Mouse (Mus musculus) midbrain, postnatal 0 days (tissue): ENCODE measurements around the gene Daam1. TPM values are rescaled to one million over a fixed set of nuclear protein-coding genes. Genes with fewer than 3 reads are reported as not detected.

Experiments used
- ATAC-seq: fragments of 200-750 bp; cut with Nextera tagmentation; 2 replicates; pipeline ENCODE4 v1.8.0; 2017; ENCODE audit warnings: moderate number of reproducible peaks, mild to moderate bottlenecking, moderate TSS enrichment, moderate library complexity; ENCODE audit not compliant: low FRiP score
- DNase-seq: peaks from one replicate; pipeline ENCODE4 v3.0.0-alpha.2; 2015; ENCODE audit warnings: low spot score
- H3K27ac ChIP-seq: fragments of 300-500 bp; sonication (generic); 2 replicates; pipeline ENCODE4 v1.5.1; 2014; ENCODE audit warnings: low read depth, mild to moderate bottlenecking, low read length, mixed read lengths
- H3K27me3 ChIP-seq: fragments of 300-500 bp; sonication (generic); 2 replicates; pipeline ENCODE4 v1.6.1; 2014; ENCODE audit warnings: low read length, control low read depth, mixed read lengths; ENCODE audit not compliant: insufficient read depth
- H3K36me3 ChIP-seq: fragments of 300-500 bp; sonication (generic); 2 replicates; pipeline ENCODE4 v1.6.1; 2014; ENCODE audit warnings: low read length, control low read depth, mixed read lengths; ENCODE audit not compliant: insufficient read depth
- H3K4me1 ChIP-seq: fragments of 300-500 bp; sonication (generic); 2 replicates; pipeline ENCODE4 v1.6.1; 2014; ENCODE audit warnings: mild to moderate bottlenecking, control low read depth, antibody characterized with exemption, low read length, mixed read lengths; ENCODE audit not compliant: insufficient read depth
- H3K4me2 ChIP-seq: fragments of 300-500 bp; sonication (generic); 2 replicates; pipeline ENCODE4 v1.6.1; 2014; ENCODE audit warnings: low read depth, mild to moderate bottlenecking, low read length, mixed read lengths; ENCODE audit not compliant: poor library complexity, severe bottlenecking
- H3K4me3 ChIP-seq: fragments of 300-500 bp; sonication (generic); 2 replicates; pipeline ENCODE4 v1.5.1; 2014; ENCODE audit warnings: low read depth, mild to moderate bottlenecking, low read length, moderate library complexity
- H3K9ac ChIP-seq: fragments of 300-500 bp; sonication (generic); replicated peaks from 2 replicates; pipeline ENCODE4 v1.6.1; 2014; ENCODE audit warnings: mild to moderate bottlenecking, low read length, moderate library complexity, mixed read lengths; ENCODE audit not compliant: poor library complexity, severe bottlenecking
- H3K9me3 ChIP-seq: fragments of 300-500 bp; sonication (generic); 2 replicates; pipeline ENCODE4 v1.6.1; 2016; ENCODE audit warnings: low read length, control low read depth
- CTCF ChIP-seq: IDR thresholded peaks from 2 replicates; pipeline ENCODE4 v1.5.1; 2016; ENCODE audit warnings: antibody characterized with exemption, mild to moderate bottlenecking
- WGBS: fragments of 180-500 bp; shearing (Covaris S2); extraction: QIAGEN DNeasy Blood & Tissue Kit; methylation state at CpG from one replicate; pipeline ENCODE4 v1.1.7; 2014; 5-methylcytosine and 5-hydroxymethylcytosine counted together
- polyA plus RNA-seq: library from polyadenylated mRNA; unstranded; fragments of >200 nt; fragmentation: Nextera tagmentation; extraction: Ambion mirVana; gene quantifications from 2 replicates; pipeline ENCODE4 v1.2.1, GENCODE M21; 2015
- total RNA-seq: library from RNA; depleted of rRNA; stranded (reverse); fragments of >200 nt; gene quantifications from 2 replicates; pipeline ENCODE4 v1.2.3, GENCODE M21; 2014

Gene Daam1
- total and polyA plus RNA-seq, 2 experiments from 2014 or later: 27.3 to 86.0 TPM

GRCm38 (mm10) chr12:71928092-71928491, 97.2 kb downstream of the Daam1 start:
- ATAC-seq: no peak
- H3K36me3 ChIP-seq: no peaks in the 10 kb centered on the region
- no peak overlapping the region for H3K9ac ChIP-seq
- no peak overlapping the region for H3K27ac ChIP-seq
- no peaks in the 10 kb centered on the region for H3K27me3 ChIP-seq
- TF ChIP-seq CTCF: no peak
- DNase-seq: no peak
- H3K4me3 ChIP-seq: no peak overlapping the region
- no peak overlapping the region for H3K4me2 ChIP-seq
- H3K4me1 ChIP-seq: no peaks in the 10 kb centered on the region; the same call in 1 of the 2 replicates
- no peaks in the 10 kb centered on the region for H3K9me3 ChIP-seq
- WGBS: 94% methylated on average over 6 of the region's 6 CpGs

- Histone ChIP-seq H3K4me3 (no peak overlapping the region), H3K4me2 (no peak overlapping the region), H3K9me3 (no peaks in the 10 kb centered on the region), H3K27ac (no peak overlapping the region), H3K4me1 (no peaks in the 10 kb centered on the region; the same call in none of the 2 replicates), H3K36me3 (no peaks in the 10 kb centered on the region), H3K9ac (no peak overlapping the region), H3K27me3 (no peaks in the 10 kb centered on the region)
- WGBS: 77% methylated on average over 2 of the region's 2 CpGs
- no peak for TF ChIP-seq CTCF
- no peak for DNase-seq
- ATAC-seq: no peak
Measured at GRCm38 (mm10) chr12:71929876-71930275, 99.0 kb downstream of the Daam1 start.

- H3K36me3 ChIP-seq: 0 out of 2 replicates have a peak, but pooled peaks cover 5% of the 10 kb centered on the region
- H3K4me2 ChIP-seq: no peak overlapping the region
- WGBS: 89% methylated on average over 9 of the region's 9 CpGs
- H3K27me3 ChIP-seq: no peaks in the 10 kb centered on the region
- TF ChIP-seq CTCF: no peak
- no peak overlapping the region for H3K4me3 ChIP-seq
- no peak overlapping the region for H3K9ac ChIP-seq
- H3K4me1 ChIP-seq: no peaks in the 10 kb centered on the region; the same call in none of the 2 replicates
- DNase-seq (no peak), ATAC-seq (no peak)
- no peak overlapping the region for H3K27ac ChIP-seq
- H3K9me3 ChIP-seq: no peaks in the 10 kb centered on the region
Measured at GRCm38 (mm10) chr12:71932433-71933386, 101.8 kb downstream of the Daam1 start.

- DNase-seq (peak; percentile 36), ATAC-seq (no peak)
- Histone ChIP-seq H3K4me1 (no peaks in the 10 kb centered on the region; the same call in none of the 2 replicates), H3K9me3 (no peaks in the 10 kb centered on the region), H3K4me3 (no peak overlapping the region), H3K36me3 (0 out of 2 replicates have a peak, but pooled peaks cover 9% of the 10 kb centered on the region), H3K27ac (peak overlapping the region; percentile 2; the same call in 1 of the 2 replicates), H3K27me3 (no peaks in the 10 kb centered on the region), H3K9ac (no peak overlapping the region), H3K4me2 (no peak overlapping the region)
- WGBS: 75% methylated on average over 6 of the region's 6 CpGs
- TF ChIP-seq CTCF: 0 out of 2 replicates have a peak, but pooled peaks have one; percentile 4
Measured at GRCm38 (mm10) chr12:71933989-71934645, 103.2 kb downstream of the Daam1 start.

- Histone ChIP-seq H3K36me3 (peaks cover 9% of the 10 kb centered on the region; the same call in 1 of the 2 replicates), H3K27me3 (no peaks in the 10 kb centered on the region), H3K27ac (no peak overlapping the region), H3K4me3 (no peak overlapping the region), H3K9ac (no peak overlapping the region), H3K4me1 (no peaks in the 10 kb centered on the region; the same call in 1 of the 2 replicates), H3K9me3 (no peaks in the 10 kb centered on the region), H3K4me2 (no peak overlapping the region)
- TF ChIP-seq CTCF: no peak
- DNase-seq (no peak), ATAC-seq (no peak)
- 93% methylated on average over 1 of the region's 1 CpGs for WGBS
Measured at GRCm38 (mm10) chr12:71936636-71937035, 105.8 kb downstream of the Daam1 start.
